Mouse (Mus musculus): ENCODE measurements at regions not wholly inside any gene's neighbourhood (a gene's known extent, or its start where the extent isn't known, plus 50 kb on each side); places are given as distances from the start of the nearest gene placed in this dataset.

GRCm38 (mm10) chr14:76883231-76883651 is 153.3 kb upstream of the Ccdc122 start:
- Histone ChIP-seq H3K4me3 (replicated peaks) (no peak overlapping the region), H3K27me3 (no peaks in the 10 kb centered on the region), H3K4me2 (replicated peaks) (no peak overlapping the region), H3K36me3 (no peaks in the 10 kb centered on the region), H3K4me1 (peaks cover 12% of the 10 kb centered on the region), H3K9ac (no peak overlapping the region), H3K9me3 (replicated peaks) (no peaks in the 10 kb centered on the region), H3K27ac (replicated peaks) (no peak overlapping the region)
- 42% methylated on average over 3 of the region's 3 CpGs for WGBS
- ATAC-seq (ENCODE audit: insufficient number of reproducible peaks, low FRiP score, low TSS enrichment, low read depth) = peak; percentile 47; the same call in 1 of the 2 replicates

DNA sequence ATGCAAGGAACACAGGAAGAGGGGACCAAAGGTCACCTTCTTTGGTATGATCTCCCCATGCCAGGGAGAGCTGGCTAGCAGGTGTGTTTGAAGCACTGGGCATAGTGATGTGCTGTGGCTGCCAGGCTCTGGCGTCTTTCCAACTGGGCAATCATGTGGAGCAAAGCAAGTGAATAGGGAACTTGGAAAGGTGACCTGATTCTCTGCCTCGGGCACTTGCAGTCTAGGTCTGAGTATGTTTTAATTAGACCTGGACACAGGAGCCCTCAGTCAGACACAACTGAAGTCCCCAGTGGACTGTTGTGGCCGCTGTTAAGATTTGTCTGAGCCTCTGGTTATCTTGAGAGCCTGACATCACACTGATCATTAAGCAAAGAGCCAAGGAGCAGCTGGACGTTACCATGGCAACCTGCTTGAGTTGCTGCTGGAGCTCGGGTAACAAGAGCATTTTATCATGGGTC is 153.8 kb upstream of the Ccdc122 start:
- H3K9me3 ChIP-seq (replicated peaks) = no peaks in the 10 kb centered on the region
- H3K27ac ChIP-seq (replicated peaks) = no peak overlapping the region
- peaks cover 12% of the 10 kb centered on the region for H3K4me1 ChIP-seq
- peak; percentile 51; the same call in 1 of the 2 replicates for ATAC-seq (ENCODE audit: insufficient number of reproducible peaks, low FRiP score, low TSS enrichment, low read depth)
- H3K4me2 ChIP-seq (replicated peaks) = no peak overlapping the region
- no peaks in the 10 kb centered on the region for H3K27me3 ChIP-seq
- H3K9ac ChIP-seq = no peak overlapping the region
- no peaks in the 10 kb centered on the region for H3K36me3 ChIP-seq
- H3K4me3 ChIP-seq (replicated peaks) = no peak overlapping the region
- WGBS = 17% methylated on average over 5 of the region's 5 CpGs

DNA sequence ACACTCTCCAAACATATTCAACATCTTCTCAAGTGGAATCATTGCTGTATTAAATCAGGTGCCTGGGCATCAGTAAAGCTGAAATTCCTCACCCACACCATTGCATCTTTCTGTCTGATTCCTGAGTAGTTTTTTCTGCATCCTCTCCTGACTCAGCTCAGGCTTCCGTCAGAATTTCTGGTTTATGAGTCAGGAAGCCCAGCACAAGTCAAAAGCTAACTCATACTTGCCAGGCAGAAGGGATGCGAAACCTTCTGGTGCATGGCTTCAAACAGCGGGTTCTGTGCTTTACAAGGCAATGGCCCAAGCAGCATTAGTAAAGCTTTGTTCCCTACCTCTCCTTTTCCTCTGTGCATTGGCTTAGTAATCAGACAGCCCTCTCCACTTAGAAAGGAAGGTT is 155.7 kb upstream of the Ccdc122 start:
- 84% methylated on average over 3 of the region's 3 CpGs for WGBS
- Histone ChIP-seq H3K9me3 (replicated peaks) (no peaks in the 10 kb centered on the region), H3K9ac (no peak overlapping the region), H3K4me2 (replicated peaks) (no peak overlapping the region), H3K27me3 (no peaks in the 10 kb centered on the region), H3K36me3 (no peaks in the 10 kb centered on the region), H3K4me1 (peaks cover 6% of the 10 kb centered on the region; the same call in 1 of the 2 replicates), H3K4me3 (replicated peaks) (no peak overlapping the region), H3K27ac (replicated peaks) (no peak overlapping the region)
- no peak for ATAC-seq (ENCODE audit: insufficient number of reproducible peaks, low FRiP score, low TSS enrichment, low read depth)

- WGBS = 40% methylated on average over 5 of the region's 5 CpGs
- Histone ChIP-seq H3K4me2 (replicated peaks) (no peak overlapping the region), H3K36me3 (no peaks in the 10 kb centered on the region), H3K4me1 (peaks cover 15% of the 10 kb centered on the region; the same call in 1 of the 2 replicates), H3K27me3 (no peaks in the 10 kb centered on the region), H3K4me3 (replicated peaks) (no peak overlapping the region), H3K9ac (no peak overlapping the region), H3K9me3 (replicated peaks) (no peaks in the 10 kb centered on the region), H3K27ac (replicated peaks) (no peak overlapping the region)
- ATAC-seq (ENCODE audit: insufficient number of reproducible peaks, low FRiP score, low TSS enrichment, low read depth) = no peak
These were observed 159.3 kb upstream of the Ccdc122 start for GRCm38 (mm10) chr14:76877306-76877705.

DNA sequence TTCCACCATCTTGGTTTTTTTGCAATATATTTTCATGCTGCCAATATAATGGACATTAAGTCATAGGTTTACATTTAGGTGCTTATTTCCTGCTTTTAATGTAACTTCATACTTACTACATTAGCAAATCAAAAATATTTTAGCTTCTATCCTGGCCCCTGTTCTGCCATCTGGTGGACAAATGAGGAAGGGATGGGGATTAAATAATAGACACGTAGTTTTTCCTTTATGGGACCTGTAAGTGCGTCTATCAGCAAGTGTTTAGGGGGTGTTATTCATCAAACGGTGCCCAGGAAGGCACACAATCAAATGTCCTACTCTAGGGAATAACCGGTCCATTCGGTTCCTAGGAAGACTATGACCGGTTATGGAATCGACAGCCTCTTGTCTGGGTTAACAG is 160.6 kb upstream of the Ccdc122 start:
- no peak for ATAC-seq (ENCODE audit: insufficient number of reproducible peaks, low FRiP score, low TSS enrichment, low read depth)
- Histone ChIP-seq H3K27me3 (no peaks in the 10 kb centered on the region), H3K4me3 (replicated peaks) (no peak overlapping the region), H3K9ac (no peak overlapping the region), H3K9me3 (replicated peaks) (no peaks in the 10 kb centered on the region), H3K36me3 (no peaks in the 10 kb centered on the region), H3K4me2 (replicated peaks) (no peak overlapping the region), H3K27ac (replicated peaks) (no peak overlapping the region; the same call in 1 of the 2 replicates), H3K4me1 (peaks cover 14% of the 10 kb centered on the region; the same call in 1 of the 2 replicates)
- WGBS = 51% methylated on average over 7 of the region's 7 CpGs

- Histone ChIP-seq H3K27ac (replicated peaks) (peak overlapping the region; percentile 49), H3K27me3 (no peaks in the 10 kb centered on the region), H3K9me3 (replicated peaks) (no peaks in the 10 kb centered on the region), H3K4me3 (replicated peaks) (no peak overlapping the region), H3K36me3 (no peaks in the 10 kb centered on the region), H3K4me2 (replicated peaks) (no peak overlapping the region), H3K9ac (no peak overlapping the region), H3K4me1 (peaks cover 14% of the 10 kb centered on the region; the same call in 1 of the 2 replicates)
- WGBS = 61% methylated on average over 8 of the region's 8 CpGs
- no peak for ATAC-seq (ENCODE audit: insufficient number of reproducible peaks, low FRiP score, low TSS enrichment, low read depth)
These were observed 161.2 kb upstream of the Ccdc122 start for GRCm38 (mm10) chr14:76875266-76875900.

DNA sequence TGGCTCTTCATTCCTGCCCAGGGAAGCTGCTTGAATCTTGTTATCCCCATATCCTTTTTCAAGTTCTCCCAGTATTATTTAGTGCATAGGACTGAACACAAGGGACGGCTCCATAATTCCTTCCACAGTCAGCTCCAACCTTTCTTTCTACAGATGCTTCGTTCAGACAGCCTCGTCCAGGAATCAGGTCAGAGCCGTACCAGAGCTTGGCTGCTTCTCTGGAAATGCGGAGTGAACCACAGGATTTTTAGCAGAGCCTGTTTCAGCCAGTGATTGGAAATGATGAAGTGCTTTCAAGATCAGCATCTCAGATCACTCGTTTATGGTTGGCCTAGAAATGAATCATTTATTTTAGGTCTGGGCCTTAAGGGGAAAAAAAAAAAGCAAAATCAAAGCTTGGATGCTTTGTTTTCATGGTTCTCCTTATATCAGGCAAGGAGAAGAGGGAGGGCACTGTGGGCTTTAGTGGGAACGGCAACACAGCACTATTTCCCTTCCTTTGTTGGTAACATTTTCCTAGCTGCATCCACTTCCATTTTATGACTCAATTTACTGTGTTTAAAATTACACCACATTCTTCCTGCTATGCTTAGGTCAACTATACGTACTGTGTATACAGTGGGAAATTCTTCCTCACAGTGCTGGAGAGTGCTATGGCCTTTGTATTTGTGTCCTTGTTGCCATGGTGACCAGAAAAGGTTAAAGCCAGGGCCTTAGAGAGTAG is 161.9 kb upstream of the Ccdc122 start:
- Histone ChIP-seq H3K36me3 (no peaks in the 10 kb centered on the region), H3K4me2 (replicated peaks) (no peak overlapping the region), H3K4me1 (peaks cover 14% of the 10 kb centered on the region; the same call in 1 of the 2 replicates), H3K27me3 (no peaks in the 10 kb centered on the region), H3K4me3 (replicated peaks) (no peak overlapping the region), H3K27ac (replicated peaks) (peak overlapping the region; percentile 49), H3K9me3 (replicated peaks) (no peaks in the 10 kb centered on the region), H3K9ac (no peak overlapping the region)
- peak; percentile 57 for ATAC-seq (ENCODE audit: insufficient number of reproducible peaks, low FRiP score, low TSS enrichment, low read depth)
- WGBS = 51% methylated on average over 8 of the region's 8 CpGs

DNA sequence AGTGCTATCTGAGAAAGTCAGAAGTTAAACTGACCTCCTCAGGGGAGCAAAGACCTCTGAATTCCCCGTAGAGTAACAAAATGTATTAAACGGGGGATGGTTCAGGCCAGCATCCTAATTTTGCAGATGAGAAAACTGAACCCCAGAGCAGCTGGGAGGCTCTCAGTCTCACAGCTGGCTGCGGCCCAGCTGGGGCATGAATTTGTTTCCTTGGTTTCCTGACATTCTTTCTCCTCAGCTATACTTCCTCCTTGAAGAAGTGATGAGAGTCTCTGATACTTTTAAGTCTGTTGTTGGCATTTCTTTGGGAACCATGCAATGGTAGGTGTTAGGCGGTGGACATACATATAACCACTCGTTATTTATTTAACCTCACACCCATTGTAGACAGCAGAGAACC is 162.9 kb upstream of the Ccdc122 start:
- H3K9ac ChIP-seq = no peak overlapping the region
- no peak for ATAC-seq (ENCODE audit: insufficient number of reproducible peaks, low FRiP score, low TSS enrichment, low read depth)
- 68% methylated on average over 5 of the region's 5 CpGs for WGBS

GRCm38 (mm10) chr14:76872976-76873375 is 163.6 kb upstream of the Ccdc122 start:
- no peaks in the 10 kb centered on the region for H3K9me3 ChIP-seq (replicated peaks)
- H3K4me3 ChIP-seq (replicated peaks) = no peak overlapping the region
- no peak overlapping the region for H3K9ac ChIP-seq
- no peak for ATAC-seq (ENCODE audit: insufficient number of reproducible peaks, low FRiP score, low TSS enrichment, low read depth)
- H3K27ac ChIP-seq (replicated peaks) = no peak overlapping the region
- H3K4me1 ChIP-seq = peaks cover 14% of the 10 kb centered on the region; the same call in 1 of the 2 replicates
- no peak overlapping the region for H3K4me2 ChIP-seq (replicated peaks)
- no peaks in the 10 kb centered on the region for H3K36me3 ChIP-seq
- H3K27me3 ChIP-seq = no peaks in the 10 kb centered on the region
- WGBS = 92% methylated on average over 6 of the region's 6 CpGs

More for the DNA sequence above, 162.9 kb upstream of the Ccdc122 start:
- H3K27ac ChIP-seq (replicated peaks) = 0 out of 2 replicates have a peak overlapping the region, but pooled peaks have one; percentile 49
- H3K4me2 ChIP-seq (replicated peaks) = no peak overlapping the region
- H3K9me3 ChIP-seq (replicated peaks) = no peaks in the 10 kb centered on the region
- no peak overlapping the region for H3K4me3 ChIP-seq (replicated peaks)
- H3K36me3 ChIP-seq = no peaks in the 10 kb centered on the region
- no peaks in the 10 kb centered on the region for H3K27me3 ChIP-seq
- H3K4me1 ChIP-seq = peaks cover 14% of the 10 kb centered on the region; the same call in 1 of the 2 replicates

DNA sequence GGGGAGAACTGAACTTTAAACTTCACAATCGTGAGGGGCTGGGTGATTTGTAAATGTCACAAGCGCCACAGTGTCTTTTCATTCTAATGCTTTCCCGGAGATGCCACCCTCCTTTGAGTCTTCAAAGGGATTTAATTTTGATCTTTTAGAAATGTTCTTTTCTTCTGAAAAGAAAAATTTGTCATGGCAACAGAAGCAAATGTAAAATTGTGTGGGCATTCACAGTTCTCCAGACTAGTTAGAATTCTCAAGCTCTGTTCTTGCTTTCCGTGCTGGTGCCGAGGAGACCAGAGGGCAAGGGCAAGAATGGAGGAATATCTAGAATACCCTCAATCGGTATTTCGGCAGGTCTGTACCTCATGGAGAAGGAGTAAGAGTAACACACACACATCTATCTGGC is 164.1 kb upstream of the Ccdc122 start:
- H3K36me3 ChIP-seq = no peaks in the 10 kb centered on the region
- no peak overlapping the region for H3K27ac ChIP-seq (replicated peaks)
- H3K27me3 ChIP-seq = no peaks in the 10 kb centered on the region
- H3K4me2 ChIP-seq (replicated peaks) = no peak overlapping the region
- H3K9ac ChIP-seq = no peak overlapping the region
- no peak overlapping the region for H3K4me3 ChIP-seq (replicated peaks)
- no peak for ATAC-seq (ENCODE audit: insufficient number of reproducible peaks, low FRiP score, low TSS enrichment, low read depth)
- WGBS = 93% methylated on average over 7 of the region's 7 CpGs
- H3K4me1 ChIP-seq = peaks cover 14% of the 10 kb centered on the region; the same call in 1 of the 2 replicates
- H3K9me3 ChIP-seq (replicated peaks) = no peaks in the 10 kb centered on the region

GRCm38 (mm10) chr14:76868831-76869230 is 167.7 kb upstream of the Ccdc122 start:
- 87% methylated on average over 3 of the region's 3 CpGs for WGBS
- H3K9ac ChIP-seq = no peak overlapping the region
- H3K4me1 ChIP-seq = peaks cover 3% of the 10 kb centered on the region; the same call in 1 of the 2 replicates
- H3K36me3 ChIP-seq = no peaks in the 10 kb centered on the region
- ATAC-seq (ENCODE audit: insufficient number of reproducible peaks, low FRiP score, low TSS enrichment, low read depth) = no peak
- no peak overlapping the region for H3K4me2 ChIP-seq (replicated peaks)
- no peaks in the 10 kb centered on the region for H3K9me3 ChIP-seq (replicated peaks)
- no peak overlapping the region for H3K4me3 ChIP-seq (replicated peaks)
- no peaks in the 10 kb centered on the region; the same call in 1 of the 2 replicates for H3K27me3 ChIP-seq
- H3K27ac ChIP-seq (replicated peaks) = no peak overlapping the region

Measured in embryonic facial prominence, embryonic 15.5 days (tissue).